Mouse (Mus musculus): ENCODE results near the gene Diexf.
A peak's percentile ranks its signal among the peaks of the same experiment; 100 is the strongest.

The Diexf gene

DNA sequence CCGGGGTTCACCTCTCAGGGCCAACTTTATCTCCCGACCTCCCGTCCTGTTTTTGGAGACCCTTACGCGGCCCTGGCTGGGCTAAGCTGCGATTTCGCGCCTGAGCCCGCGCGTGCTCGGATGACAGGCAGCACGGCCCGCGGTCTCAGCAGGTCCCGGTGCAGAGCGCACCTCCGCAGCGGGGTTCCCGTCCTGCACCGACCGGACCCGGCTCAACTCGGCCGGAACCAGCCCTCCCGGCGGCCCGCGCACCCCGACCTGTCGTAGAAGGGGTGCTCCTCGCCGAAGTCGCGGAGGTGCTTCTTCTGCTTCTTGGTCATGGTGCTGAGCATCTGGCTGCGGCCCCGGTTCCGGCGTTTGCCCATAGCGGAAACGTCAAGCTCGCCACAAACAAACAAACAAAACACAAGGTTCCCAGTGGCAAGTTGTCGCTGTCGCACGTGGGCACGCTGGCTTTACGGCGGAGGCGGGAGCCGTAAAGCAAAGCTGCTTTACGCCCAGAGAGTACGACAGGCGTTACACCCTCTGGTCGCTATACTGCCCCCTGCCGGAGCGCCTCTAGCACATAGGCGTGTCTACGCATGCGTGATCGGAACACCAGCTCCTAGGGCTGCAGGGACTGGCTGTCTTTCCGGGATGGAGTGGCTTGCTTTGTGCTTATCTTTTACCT, at the start of gene Diexf:
Diexf (minus strand) TSS at position 487 of the 670 bp plus-strand sequence.
- no peaks in the 10 kb centered on the region for H3K27me3 ChIP-seq (ENCODE audit: control insufficient read depth, insufficient read depth, low read length, poor library complexity, severe bottlenecking)
- peak; percentile 98 for DNase-seq (ENCODE audit: low read depth, low spot score)
- H3K36me3 ChIP-seq (ENCODE audit: control insufficient read depth, insufficient read depth, low read length, poor library complexity, severe bottlenecking) = peaks cover 2% of the 10 kb centered on the region; the same call in 1 of the 2 replicates

DNA sequence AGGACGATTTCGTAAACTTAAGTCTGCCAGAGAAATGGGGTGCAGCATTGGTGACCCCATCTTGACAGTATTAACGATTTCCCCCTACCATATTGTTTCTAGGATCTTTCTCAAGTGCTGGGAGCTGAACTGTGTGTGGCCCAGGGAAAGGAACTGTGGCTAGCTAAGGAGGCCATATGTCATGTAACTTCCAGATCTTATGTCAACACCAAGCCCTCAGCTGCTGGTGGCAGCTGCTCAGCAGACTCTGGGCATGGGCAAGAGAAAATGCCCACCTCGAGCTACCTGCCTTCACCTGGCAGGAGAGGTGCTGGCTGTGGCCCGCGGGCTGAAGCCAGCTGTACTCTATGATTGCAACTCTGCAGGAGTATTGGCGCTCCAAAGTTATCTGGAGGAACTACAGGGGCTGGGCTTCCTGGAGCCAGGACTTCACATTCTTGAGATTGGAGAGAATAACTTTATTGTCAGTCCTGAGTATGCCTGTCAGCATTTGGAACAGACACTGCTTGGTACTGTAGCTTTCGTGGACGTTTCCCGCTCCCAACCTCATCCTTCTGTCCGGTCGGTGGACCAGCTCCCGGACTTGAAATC, 44.2 kb upstream of the Diexf start:
- H3K36me3 ChIP-seq (ENCODE audit: control insufficient read depth, insufficient read depth, low read length, poor library complexity, severe bottlenecking) = peaks cover 13% of the 10 kb centered on the region
- H3K27me3 ChIP-seq (ENCODE audit: control insufficient read depth, insufficient read depth, low read length, poor library complexity, severe bottlenecking) = no peaks in the 10 kb centered on the region
- no peak for DNase-seq (ENCODE audit: low read depth, low spot score)

DNA sequence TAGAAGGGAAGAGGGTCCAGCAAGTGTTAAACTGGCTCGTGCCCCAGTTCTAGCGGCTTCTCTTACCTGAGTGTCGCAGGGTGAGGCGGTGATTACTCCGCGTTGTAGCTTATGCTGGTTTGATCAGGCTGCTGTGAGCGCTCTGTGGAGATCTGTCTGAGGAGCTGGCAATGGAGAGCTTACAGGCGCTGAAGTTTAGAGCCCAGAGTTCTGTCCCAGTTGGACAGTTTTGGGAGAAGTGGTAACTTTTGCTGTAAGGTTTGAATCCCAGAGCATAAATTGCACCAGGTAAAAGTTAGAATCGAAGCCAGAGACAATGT, 43.7 kb upstream of the Diexf start:
- Histone ChIP-seq H3K27me3 (ENCODE audit: control insufficient read depth, insufficient read depth, low read length, poor library complexity, severe bottlenecking) (no peaks in the 10 kb centered on the region), H3K36me3 (ENCODE audit: control insufficient read depth, insufficient read depth, low read length, poor library complexity, severe bottlenecking) (peaks cover 11% of the 10 kb centered on the region)
- DNase-seq (ENCODE audit: low read depth, low spot score) = no peak

DNA sequence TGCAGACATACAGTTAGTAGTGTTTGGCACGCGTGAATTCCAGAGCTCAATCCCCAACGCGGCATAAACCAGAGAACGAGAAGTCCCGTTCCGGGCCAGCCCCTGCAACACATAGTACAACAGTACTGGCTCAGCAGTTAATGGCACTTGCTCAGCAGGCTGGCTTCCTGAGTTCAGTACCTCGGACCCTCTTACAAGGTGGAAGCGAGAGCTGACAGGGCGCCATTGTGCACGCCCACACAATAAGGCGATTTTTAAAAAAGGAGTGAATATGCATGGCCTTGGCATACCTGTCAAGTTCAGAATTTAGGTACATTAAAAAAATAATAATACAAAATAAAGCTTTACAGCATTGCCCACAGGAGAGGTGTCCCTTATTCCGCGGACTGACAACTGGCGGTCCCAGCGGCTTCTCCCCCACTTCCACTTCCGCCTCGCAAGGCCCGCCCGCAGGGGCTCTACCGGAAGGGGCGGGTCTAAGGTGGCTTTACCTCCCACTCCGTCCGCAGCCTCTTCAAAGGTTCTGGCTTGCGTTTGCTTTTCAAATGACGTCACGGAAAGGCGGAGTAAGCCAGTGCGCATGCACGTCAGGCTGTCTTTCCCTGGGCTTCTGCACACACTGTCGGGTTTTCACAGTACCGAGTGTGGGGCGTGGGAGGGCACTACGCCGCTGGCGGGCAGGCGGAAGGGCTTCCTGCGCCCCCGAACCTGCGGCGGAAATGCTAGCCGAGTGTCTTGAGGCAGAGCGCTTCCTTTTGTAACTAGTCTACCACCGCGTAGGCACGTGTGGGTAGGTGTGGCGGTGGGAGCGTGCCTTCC, 43.1 kb upstream of the Diexf start:
- peak; percentile 100 for DNase-seq (ENCODE audit: low read depth, low spot score)
- Histone ChIP-seq H3K27me3 (ENCODE audit: control insufficient read depth, insufficient read depth, low read length, poor library complexity, severe bottlenecking) (no peaks in the 10 kb centered on the region), H3K36me3 (ENCODE audit: control insufficient read depth, insufficient read depth, low read length, poor library complexity, severe bottlenecking) (peaks cover 10% of the 10 kb centered on the region)

DNA sequence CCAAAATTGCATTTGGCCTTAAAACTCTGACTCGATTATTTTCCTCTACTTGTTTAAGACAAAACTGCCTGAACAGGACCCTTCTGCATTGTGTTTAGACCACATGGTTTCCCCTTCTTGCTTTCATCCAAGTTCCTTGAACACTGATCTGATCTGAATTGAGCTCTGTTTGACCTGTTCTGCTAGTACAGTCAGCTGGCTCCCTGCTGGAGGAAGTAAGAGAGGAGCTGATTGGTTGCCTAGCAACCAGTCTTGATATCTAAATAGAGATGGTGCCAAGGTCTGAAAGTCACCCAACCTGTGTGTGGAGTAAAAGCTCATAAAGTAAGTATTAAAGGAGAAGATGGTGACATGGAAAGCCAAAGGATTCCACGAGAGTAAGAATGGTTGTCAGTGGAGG, 39.8 kb upstream of the Diexf start:
- peak; percentile 75 for DNase-seq (ENCODE audit: low read depth, low spot score)
- Histone ChIP-seq H3K36me3 (ENCODE audit: control insufficient read depth, insufficient read depth, low read length, poor library complexity, severe bottlenecking) (no peaks in the 10 kb centered on the region), H3K27me3 (ENCODE audit: control insufficient read depth, insufficient read depth, low read length, poor library complexity, severe bottlenecking) (no peaks in the 10 kb centered on the region)

DNA sequence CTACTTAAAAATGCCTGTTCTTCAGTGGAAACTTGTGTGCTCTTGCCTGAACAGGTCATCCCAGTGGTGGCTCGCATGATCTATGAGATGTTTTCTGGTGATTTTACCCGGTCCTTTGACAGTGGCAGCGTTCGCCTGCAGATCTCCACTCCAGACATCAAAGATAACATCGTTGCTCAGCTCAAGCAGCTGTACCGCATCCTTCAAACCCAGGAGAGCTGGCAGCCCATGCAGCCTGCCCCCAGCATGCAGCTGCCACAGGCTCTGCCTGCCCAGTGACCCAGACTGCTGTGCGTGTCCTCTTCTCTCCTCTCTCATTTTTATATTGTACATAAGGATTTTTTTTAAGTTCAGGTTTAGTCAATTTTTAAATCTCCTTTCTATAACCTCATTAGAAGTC, 39.2 kb upstream of the Diexf start:
- DNase-seq (ENCODE audit: low read depth, low spot score) = no peak
- Histone ChIP-seq H3K36me3 (ENCODE audit: control insufficient read depth, insufficient read depth, low read length, poor library complexity, severe bottlenecking) (no peaks in the 10 kb centered on the region), H3K27me3 (ENCODE audit: control insufficient read depth, insufficient read depth, low read length, poor library complexity, severe bottlenecking) (no peaks in the 10 kb centered on the region)

DNA sequence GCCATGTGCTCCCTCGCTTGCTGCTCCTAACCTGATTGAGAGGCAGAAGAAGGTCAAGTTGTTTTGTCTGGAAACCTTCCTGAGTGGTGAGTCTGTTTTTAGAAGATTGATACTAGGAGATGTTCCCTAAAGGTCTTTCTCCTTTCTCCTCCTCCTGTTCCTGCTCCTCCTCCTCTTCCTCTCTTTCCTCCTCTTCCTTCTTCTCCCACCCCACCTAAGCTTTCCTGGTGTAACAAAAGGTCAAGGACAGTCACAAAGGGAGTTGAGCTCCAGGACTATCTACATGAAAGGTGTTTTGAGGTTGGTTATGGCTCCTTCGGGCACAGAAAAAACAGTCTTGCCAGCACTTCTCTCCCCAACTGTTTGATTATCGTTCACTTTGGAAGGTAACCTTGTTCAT, 37.7 kb upstream of the Diexf start, which contains the start of gene A130010J15Rik:
A130010J15Rik (plus strand) TSS at position 301 of the 400 bp plus-strand sequence.
- no peaks in the 10 kb centered on the region for H3K36me3 ChIP-seq (ENCODE audit: control insufficient read depth, insufficient read depth, low read length, poor library complexity, severe bottlenecking)

DNA sequence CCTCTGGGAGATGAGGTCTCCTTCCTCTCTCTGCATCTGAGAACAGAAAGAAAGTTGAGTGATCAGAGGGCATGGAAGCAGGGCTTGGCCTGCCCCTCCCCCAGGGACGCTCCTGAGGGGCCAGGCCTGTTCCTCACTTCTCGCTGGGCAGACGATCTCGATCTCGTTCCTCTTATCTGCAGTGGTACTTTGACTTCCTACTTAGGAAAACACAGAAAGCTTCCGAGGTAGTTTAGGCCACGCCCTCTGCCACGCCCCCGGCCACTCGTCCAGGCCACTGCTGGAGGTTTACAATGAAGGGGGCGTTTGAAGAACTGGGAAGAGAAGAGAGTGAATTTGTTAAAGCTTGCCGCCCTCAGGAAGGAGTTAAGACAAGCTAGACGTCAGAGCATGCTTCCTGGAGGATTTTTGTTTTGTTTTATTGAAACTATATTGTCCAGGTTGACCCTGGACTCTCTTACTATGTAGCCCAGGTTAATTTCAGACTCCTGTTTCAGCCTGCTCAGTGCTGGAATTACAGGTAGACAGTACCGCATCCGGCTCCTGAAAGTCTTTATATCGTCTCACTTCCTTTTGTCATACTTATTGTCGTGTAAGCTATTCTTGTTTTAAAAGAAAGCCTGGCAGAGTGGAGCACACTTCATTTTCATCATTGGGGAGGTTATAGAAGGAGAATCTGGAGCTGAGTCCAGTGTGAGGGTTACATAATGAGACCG, 30.4 kb upstream of the Diexf start:
- H3K36me3 ChIP-seq (ENCODE audit: control insufficient read depth, insufficient read depth, low read length, poor library complexity, severe bottlenecking) = no peaks in the 10 kb centered on the region
- H3K27me3 ChIP-seq (ENCODE audit: control insufficient read depth, insufficient read depth, low read length, poor library complexity, severe bottlenecking) = no peaks in the 10 kb centered on the region
- peak; percentile 64 for DNase-seq (ENCODE audit: low read depth, low spot score)

More for the DNA sequence above, 37.7 kb upstream of the Diexf start, which contains the start of gene A130010J15Rik:
- H3K27me3 ChIP-seq (ENCODE audit: control insufficient read depth, insufficient read depth, low read length, poor library complexity, severe bottlenecking) = no peaks in the 10 kb centered on the region
- DNase-seq (ENCODE audit: low read depth, low spot score) = no peak

DNA sequence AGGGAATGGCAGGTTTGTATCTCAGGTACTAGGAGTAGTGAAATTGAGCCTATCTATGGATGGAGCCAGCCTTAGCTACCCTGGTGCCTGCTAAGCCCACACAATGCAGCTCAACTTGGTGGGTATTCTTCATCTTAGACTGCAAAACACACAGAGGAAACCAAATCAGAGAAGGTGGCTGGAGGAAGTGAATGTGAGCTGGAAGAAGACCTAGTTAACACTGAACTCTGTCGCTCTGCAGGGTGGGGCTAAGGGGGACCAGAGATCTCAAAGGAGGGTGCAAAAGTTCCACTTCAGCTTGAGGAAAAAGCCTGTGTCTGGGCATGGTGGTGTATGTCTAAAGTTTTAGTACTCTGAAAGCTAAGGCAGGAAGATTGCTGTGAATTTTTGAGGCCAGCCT, 29.5 kb upstream of the Diexf start:
- DNase-seq (ENCODE audit: low read depth, low spot score) = peak; percentile 28
- Histone ChIP-seq H3K27me3 (ENCODE audit: control insufficient read depth, insufficient read depth, low read length, poor library complexity, severe bottlenecking) (no peaks in the 10 kb centered on the region), H3K36me3 (ENCODE audit: control insufficient read depth, insufficient read depth, low read length, poor library complexity, severe bottlenecking) (no peaks in the 10 kb centered on the region)

DNA sequence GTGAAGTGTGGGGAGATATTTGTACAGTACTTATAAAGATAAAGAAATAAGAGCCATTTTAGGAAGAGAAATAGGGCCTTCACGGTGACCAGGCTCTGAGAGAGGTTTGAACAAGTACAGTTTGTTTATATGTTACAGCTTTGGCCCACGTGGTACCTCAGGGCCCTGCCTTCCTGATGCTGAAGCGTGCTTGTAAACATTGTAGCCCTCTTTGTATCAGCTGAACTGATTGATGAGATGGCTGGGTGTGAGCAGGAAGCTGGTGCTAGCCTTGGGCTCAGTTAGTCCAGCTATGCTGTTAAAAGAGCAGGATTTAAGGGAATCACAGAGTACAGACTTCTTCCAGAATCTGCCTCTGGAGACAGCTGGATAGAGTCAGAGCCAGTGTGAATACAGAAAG, 29.1 kb upstream of the Diexf start:
- H3K36me3 ChIP-seq (ENCODE audit: control insufficient read depth, insufficient read depth, low read length, poor library complexity, severe bottlenecking) = no peaks in the 10 kb centered on the region
- H3K27me3 ChIP-seq (ENCODE audit: control insufficient read depth, insufficient read depth, low read length, poor library complexity, severe bottlenecking) = no peaks in the 10 kb centered on the region
- DNase-seq (ENCODE audit: low read depth, low spot score) = no peak

DNA sequence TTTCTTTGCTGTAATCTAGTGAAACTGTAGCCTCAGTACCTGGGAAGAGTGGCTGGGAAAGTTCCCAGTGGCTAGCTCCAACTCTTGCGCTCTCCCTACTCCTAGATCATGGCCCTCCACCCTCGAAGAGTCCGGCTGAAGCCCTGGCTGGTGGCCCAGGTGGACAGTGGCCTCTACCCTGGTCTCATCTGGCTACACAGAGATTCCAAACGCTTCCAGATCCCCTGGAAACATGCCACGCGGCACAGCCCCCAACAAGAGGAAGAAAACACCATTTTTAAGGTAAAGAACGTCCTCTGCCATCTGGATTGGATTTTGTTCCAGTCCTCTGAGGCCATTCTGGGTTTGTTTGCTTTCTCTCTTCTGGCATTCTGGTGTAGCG, 27.0 kb upstream of the Diexf start:
- no peaks in the 10 kb centered on the region for H3K27me3 ChIP-seq (ENCODE audit: control insufficient read depth, insufficient read depth, low read length, poor library complexity, severe bottlenecking)
- DNase-seq (ENCODE audit: low read depth, low spot score) = no peak
- no peaks in the 10 kb centered on the region for H3K36me3 ChIP-seq (ENCODE audit: control insufficient read depth, insufficient read depth, low read length, poor library complexity, severe bottlenecking)

DNA sequence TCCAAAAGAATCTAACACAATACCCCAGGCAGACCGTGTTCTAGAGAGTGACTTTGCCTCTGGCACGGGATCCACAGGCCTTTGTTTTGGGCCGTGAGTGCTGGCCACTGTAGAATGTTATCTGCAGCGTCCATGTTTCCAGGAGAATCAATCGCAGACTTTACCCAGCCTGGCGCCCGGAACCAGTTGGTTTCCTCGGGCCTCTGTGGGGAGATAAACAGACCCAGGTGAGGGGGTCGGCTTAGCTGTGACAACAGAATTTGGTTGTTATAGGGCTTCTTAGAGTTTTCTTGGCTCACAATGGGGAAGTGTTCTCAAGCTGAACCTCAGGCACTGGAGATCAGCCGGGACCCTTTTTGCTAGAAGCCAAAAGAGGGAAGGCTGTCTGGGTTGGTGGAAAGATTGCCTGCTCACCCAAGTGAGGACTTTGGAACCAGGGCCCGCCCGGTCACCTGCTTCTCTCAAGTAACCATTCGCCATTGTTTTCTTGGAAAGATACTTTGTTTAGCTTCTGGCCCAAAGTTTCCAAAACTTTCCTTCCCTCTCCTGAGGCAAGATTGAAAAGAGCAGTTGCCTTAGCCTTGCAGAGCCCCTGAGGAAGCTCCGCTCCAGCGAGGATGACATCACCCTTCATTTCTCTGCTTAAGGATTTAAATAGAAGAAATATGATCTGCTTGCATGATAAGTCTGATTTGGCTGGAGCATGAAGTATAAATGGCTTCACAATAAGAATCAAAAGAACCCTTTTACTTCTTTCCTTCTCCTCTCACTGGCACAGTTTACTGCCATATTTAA, 26.4 kb upstream of the Diexf start:
- Histone ChIP-seq H3K27me3 (ENCODE audit: control insufficient read depth, insufficient read depth, low read length, poor library complexity, severe bottlenecking) (no peaks in the 10 kb centered on the region), H3K36me3 (ENCODE audit: control insufficient read depth, insufficient read depth, low read length, poor library complexity, severe bottlenecking) (no peaks in the 10 kb centered on the region)
- DNase-seq (ENCODE audit: low read depth, low spot score) = no peak

DNA sequence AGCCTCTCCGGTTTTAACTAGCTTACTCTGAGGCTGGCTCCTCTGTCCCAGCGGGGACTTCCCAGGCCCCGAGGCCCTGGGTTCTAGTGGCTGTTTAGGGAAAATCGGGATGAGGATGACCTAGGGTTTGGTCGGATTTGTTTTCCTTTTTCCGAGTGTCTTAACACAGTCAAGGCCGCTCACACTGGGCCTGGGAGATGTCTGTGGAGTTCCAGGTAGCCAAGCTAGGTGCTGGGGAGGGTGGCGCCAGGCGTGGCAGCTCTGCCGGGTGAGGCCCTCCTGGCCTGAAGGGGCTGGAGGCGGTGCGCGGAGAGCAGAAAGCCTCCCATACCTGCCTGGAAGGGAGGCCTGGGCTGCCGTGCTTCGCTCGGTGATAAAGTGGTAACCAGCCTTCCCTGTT, 23.5 kb upstream of the Diexf start:
- Histone ChIP-seq H3K36me3 (ENCODE audit: control insufficient read depth, insufficient read depth, low read length, poor library complexity, severe bottlenecking) (no peaks in the 10 kb centered on the region), H3K27me3 (ENCODE audit: control insufficient read depth, insufficient read depth, low read length, poor library complexity, severe bottlenecking) (no peaks in the 10 kb centered on the region)
- no peak for DNase-seq (ENCODE audit: low read depth, low spot score)

DNA sequence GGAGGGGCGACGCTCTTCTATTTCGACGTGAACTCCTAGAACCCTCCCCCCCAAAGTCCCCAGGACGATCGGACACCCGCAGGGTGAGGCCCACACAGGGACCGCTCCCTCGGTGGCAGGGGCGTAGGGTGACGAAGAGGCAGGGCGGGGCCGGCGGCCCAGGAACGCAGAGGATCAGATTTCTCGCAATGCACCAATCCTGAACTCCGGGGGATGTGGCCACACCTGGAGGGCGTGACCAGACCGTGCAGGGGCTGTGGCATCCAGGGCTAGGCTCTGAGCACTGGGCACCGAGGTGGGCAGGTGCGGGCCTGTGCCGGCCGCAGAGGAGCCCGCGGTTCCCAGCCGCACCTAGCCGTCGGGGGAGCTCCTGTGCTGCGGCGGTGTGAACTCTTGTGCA, 22.8 kb upstream of the Diexf start, which contains the start of gene Irf6:
Irf6 (plus strand) TSS at position 240 of the 400 bp plus-strand sequence.
- Histone ChIP-seq H3K36me3 (ENCODE audit: control insufficient read depth, insufficient read depth, low read length, poor library complexity, severe bottlenecking) (no peaks in the 10 kb centered on the region), H3K27me3 (ENCODE audit: control insufficient read depth, insufficient read depth, low read length, poor library complexity, severe bottlenecking) (no peaks in the 10 kb centered on the region)
- peak; percentile 34 for DNase-seq (ENCODE audit: low read depth, low spot score)
